Mouse (Mus musculus): ENCODE data around the gene Ripk3. TPM values are rescaled to one million over a fixed set of nuclear protein-coding genes. Genes with fewer than 3 reads are reported as not detected.
"Not testable (repeated sequence)": the region's sequence is repeated elsewhere in the genome, so short reads cannot be mapped to it uniquely, and the experiment has no call there.

The Ripk3 gene
- polyA plus RNA-seq, 1 experiment from 2014 or later = 51.4 TPM

DNA sequence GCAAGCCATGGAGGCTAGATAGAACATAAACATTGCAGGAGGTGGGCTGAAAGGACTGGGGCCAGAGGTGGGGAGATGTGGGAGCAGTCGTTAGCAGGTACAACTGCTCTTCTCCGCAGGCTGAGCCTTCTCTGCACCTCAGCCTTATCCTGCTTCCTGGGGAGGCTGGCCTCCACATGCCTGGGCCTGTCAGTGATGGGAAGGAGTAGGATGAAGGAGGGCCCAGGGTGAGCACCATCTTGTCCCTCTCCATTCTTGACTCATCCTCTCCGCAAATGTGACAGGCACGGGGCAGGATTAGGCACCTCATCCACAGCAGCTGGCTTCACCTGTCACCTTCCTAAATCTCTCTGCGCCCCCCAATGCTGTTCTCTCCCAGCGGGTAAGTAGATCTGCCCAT, 27.5 kb downstream of the Ripk3 start, which contains the start of gene Ltb4r2:
Ltb4r2 (plus strand) TSS at position 266 of the 400 bp plus-strand sequence.
- Histone ChIP-seq H3K27ac (ENCODE audit: low read depth) (peak within 1 kb of the TSS; percentile 58; the same call in 1 of the 2 replicates), H3K27me3 (ENCODE audit: insufficient read depth, low read length) (peaks cover 17% of the 10 kb centered on the region), H3K4me1 (ENCODE audit: insufficient read depth) (0 out of 2 replicates have a peak, but pooled peaks cover 5% of the 10 kb centered on the region), H3K4me3 (ENCODE audit: low read depth, low read length) (peak within 1 kb of the TSS; percentile 53), H3K4me2 (peak within 1 kb of the TSS; percentile 98), H3K9me3 (ENCODE audit: low read depth, low read length) (no peaks in the 10 kb centered on the region), H3K36me3 (ENCODE audit: insufficient read depth) (peaks cover 4% of the 10 kb centered on the region; the same call in 1 of the 2 replicates), H3K9ac (peak within 1 kb of the TSS; percentile 65)
- no peak for DNase-seq
- no peak for ATAC-seq (ENCODE audit: insufficient read depth)
- 69% methylated on average over 6 of the region's 6 CpGs for WGBS
- no peak for TF ChIP-seq CTCF (IDR thresholded peaks at IDR 0.05; ENCODE audit: low read depth)

DNA sequence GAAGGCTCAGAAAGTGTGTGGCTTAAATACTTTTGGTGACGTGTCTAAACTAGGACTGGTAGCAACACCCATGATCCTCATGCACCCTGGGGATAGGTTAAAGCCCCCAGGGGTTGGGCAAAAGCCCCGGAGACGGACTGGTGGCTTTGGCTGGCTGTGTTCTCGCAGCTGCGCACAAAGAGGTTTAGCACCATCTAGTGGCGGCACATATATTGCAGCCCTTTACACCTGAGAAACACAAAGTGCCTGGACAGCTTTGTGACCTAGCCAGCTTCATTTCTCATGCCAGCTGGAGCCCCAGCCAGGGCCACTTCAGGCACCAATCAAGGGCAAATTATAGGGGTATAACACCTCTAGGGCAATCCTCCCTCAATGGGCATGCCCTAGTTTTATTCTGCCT, 28.5 kb downstream of the Ripk3 start:
- WGBS = under 1% methylated on average over 6 of the region's 6 CpGs
- ATAC-seq (ENCODE audit: insufficient read depth) = peak; percentile 11; the same call in 1 of the 2 replicates

DNA sequence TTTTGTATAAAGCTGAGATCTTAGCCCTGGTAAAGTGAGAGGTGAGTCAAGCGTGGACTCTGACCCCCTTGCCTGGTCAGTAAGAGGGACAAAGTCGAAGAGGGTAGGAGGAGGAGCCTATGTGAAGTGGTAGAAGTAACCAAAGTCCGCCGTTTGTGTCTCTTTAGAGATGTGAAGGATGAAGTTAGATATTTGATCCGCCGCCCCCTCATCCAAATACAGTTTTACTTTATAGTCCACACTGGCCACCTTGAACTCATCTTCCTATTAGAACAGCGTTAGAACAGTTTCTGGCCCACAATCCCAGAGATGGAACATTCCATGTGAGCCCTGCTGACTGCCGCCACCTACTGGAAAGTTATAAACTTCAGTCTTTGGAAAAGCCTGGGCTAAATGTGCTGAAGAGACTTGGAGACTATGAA, 30.3 kb downstream of the Ripk3 start, which contains the start of gene Cideb:
Cideb (minus strand) TSS at position 96 of the 422 bp plus-strand sequence.
- Histone ChIP-seq H3K4me3 (ENCODE audit: low read depth, low read length) (no peak within 1 kb of the TSS), H3K27ac (ENCODE audit: low read depth) (no peak within 1 kb of the TSS), H3K9me3 (ENCODE audit: low read depth, low read length) (no peaks in the 10 kb centered on the region), H3K27me3 (ENCODE audit: insufficient read depth, low read length) (peaks cover 11% of the 10 kb centered on the region), H3K9ac (no peak within 1 kb of the TSS), H3K4me2 (peak within 1 kb of the TSS; percentile 23), H3K4me1 (ENCODE audit: insufficient read depth) (0 out of 2 replicates have a peak, but pooled peaks cover 5% of the 10 kb centered on the region), H3K36me3 (ENCODE audit: insufficient read depth) (peaks cover 32% of the 10 kb centered on the region)
- ATAC-seq (ENCODE audit: insufficient read depth) (no peak), DNase-seq (peak; percentile 91)
- WGBS = 12% methylated on average over 8 of the region's 8 CpGs
- peak; percentile 73 for TF ChIP-seq CTCF (IDR thresholded peaks at IDR 0.05; ENCODE audit: low read depth)

More for the DNA sequence above, 28.5 kb downstream of the Ripk3 start:
- H3K4me1 ChIP-seq (ENCODE audit: insufficient read depth); H3K27ac ChIP-seq (ENCODE audit: low read depth); H3K9me3 ChIP-seq (ENCODE audit: low read depth, low read length): not testable (repeated sequence)
- Histone ChIP-seq H3K4me3 (ENCODE audit: low read depth, low read length) (peak overlapping the region; percentile 5; the same call in 1 of the 2 replicates), H3K9ac (0 out of 2 replicates have a peak overlapping the region, but pooled peaks have one; percentile 2), H3K27me3 (ENCODE audit: insufficient read depth, low read length) (peaks cover 17% of the 10 kb centered on the region), H3K4me2 (peak overlapping the region; percentile 44), H3K36me3 (ENCODE audit: insufficient read depth) (peaks cover 14% of the 10 kb centered on the region)
- peak; percentile 94 for DNase-seq
- peak; percentile 80 for TF ChIP-seq CTCF (IDR thresholded peaks at IDR 0.05; ENCODE audit: low read depth)

DNA sequence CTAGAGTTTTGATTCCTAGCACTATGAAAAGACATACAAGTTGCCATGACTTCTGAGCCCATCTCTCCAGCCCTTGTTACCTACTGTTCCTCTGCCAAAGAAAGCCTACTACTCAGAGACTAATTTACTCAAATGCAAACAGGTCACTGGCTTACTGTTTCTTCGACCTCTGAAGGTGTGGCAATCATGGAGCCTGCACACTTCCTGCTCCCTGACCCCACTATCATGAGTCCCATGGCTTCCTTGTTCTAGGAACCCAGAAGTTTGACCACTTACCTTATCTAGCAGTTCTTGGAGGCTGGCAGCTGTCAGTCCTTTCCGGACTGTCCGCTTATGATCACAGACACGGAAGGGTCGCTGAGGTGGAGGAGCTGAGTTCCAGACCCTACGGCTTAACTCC, 31.1 kb downstream of the Ripk3 start:
- Histone ChIP-seq H3K9ac (no peak overlapping the region), H3K27me3 (ENCODE audit: insufficient read depth, low read length) (peaks cover 11% of the 10 kb centered on the region), H3K4me3 (ENCODE audit: low read depth, low read length) (no peak overlapping the region), H3K36me3 (ENCODE audit: insufficient read depth) (peaks cover 40% of the 10 kb centered on the region), H3K9me3 (ENCODE audit: low read depth, low read length) (no peaks in the 10 kb centered on the region), H3K27ac (ENCODE audit: low read depth) (no peak overlapping the region), H3K4me2 (no peak overlapping the region), H3K4me1 (ENCODE audit: insufficient read depth) (no peaks in the 10 kb centered on the region)
- no peak for TF ChIP-seq CTCF (IDR thresholded peaks at IDR 0.05; ENCODE audit: low read depth)
- WGBS = 60% methylated on average over 6 of the region's 6 CpGs
- ATAC-seq (ENCODE audit: insufficient read depth) (no peak), DNase-seq (no peak)

DNA sequence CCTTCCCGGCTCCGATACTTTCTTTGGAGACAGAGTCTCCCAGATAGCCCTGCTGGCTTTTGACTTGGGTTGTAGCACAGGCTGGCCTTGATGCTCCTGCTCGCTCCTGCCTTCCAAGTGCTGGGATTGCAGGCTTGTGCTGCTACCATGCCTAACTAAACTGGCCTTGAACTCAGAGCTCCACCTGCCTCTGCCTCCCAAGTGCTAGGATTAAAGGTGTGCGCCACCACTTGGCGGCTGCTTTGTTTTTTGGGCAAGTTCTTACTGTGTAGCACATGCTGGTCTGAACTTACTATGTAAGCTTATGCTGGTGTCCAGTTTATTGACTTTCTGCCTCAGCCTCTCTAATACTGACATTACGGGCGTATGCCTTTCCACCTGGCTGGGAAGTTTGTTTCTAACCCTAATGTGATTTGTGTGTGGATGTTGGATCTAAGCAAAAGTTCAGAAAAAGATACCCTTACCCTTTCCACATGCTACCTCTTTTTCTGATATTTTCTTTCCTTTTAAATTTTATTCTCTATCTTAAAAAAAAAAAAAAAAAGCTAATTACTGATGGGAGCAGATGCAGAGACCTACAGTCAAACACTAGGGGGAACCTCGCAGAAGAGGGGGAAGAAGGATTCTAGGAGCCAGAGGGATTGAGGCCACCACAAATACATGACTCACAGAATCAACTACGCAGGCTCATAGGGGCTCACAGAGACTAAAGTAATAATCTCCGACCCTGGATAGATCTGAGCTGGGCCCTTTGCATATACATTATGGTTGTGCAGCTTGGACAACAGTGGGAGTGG, 41.4 kb downstream of the Ripk3 start:
- DNase-seq (no peak), ATAC-seq (ENCODE audit: insufficient read depth) (no peak)
- Histone ChIP-seq H3K27me3 (ENCODE audit: insufficient read depth, low read length) (no peaks in the 10 kb centered on the region), H3K27ac (ENCODE audit: low read depth) (no peak overlapping the region), H3K4me1 (ENCODE audit: insufficient read depth) (peaks cover 7% of the 10 kb centered on the region; the same call in 1 of the 2 replicates), H3K9ac (no peak overlapping the region), H3K4me2 (peak overlapping the region; percentile 98), H3K4me3 (ENCODE audit: low read depth, low read length) (peak overlapping the region; percentile 93), H3K36me3 (ENCODE audit: insufficient read depth) (peaks cover 55% of the 10 kb centered on the region), H3K9me3 (ENCODE audit: low read depth, low read length) (no peaks in the 10 kb centered on the region)
- 85% methylated on average over 10 of the region's 10 CpGs for WGBS
- no peak for TF ChIP-seq CTCF (IDR thresholded peaks at IDR 0.05; ENCODE audit: low read depth)

DNA sequence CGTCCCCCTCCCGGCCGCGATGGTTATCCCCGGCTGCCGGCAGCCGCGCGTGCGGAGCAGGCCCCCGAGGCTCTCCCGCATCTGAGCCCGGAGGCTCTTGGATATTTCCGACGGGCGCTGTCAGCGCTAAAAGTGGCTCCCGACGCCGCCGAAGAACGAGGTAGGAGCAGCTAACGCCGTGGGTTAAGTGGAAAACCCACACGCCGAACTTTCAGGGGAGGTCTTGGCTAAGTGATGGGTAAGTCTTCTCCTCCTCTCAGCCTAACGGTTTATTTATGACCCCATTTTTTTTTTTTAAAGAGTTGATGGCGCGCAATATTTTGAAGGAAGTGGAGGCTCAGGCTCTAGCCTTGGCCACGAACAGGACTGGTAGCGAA, 42.8 kb downstream of the Ripk3 start:
- Histone ChIP-seq H3K9ac (peak overlapping the region; percentile 82), H3K9me3 (ENCODE audit: low read depth, low read length) (no peaks in the 10 kb centered on the region), H3K4me2 (peak overlapping the region; percentile 98), H3K27ac (ENCODE audit: low read depth) (peak overlapping the region; percentile 24; the same call in 1 of the 2 replicates), H3K4me1 (ENCODE audit: insufficient read depth) (peaks cover 7% of the 10 kb centered on the region; the same call in 1 of the 2 replicates), H3K36me3 (ENCODE audit: insufficient read depth) (peaks cover 52% of the 10 kb centered on the region), H3K4me3 (ENCODE audit: low read depth, low read length) (peak overlapping the region; percentile 93), H3K27me3 (ENCODE audit: insufficient read depth, low read length) (no peaks in the 10 kb centered on the region)
- DNase-seq (no peak), ATAC-seq (ENCODE audit: insufficient read depth) (no peak; the same call in 1 of the 2 replicates)
- TF ChIP-seq CTCF (IDR thresholded peaks at IDR 0.05; ENCODE audit: low read depth) = no peak
- 0% methylated on average over 31 of the region's 31 CpGs for WGBS

Measured in lung, embryonic 14.5 days (tissue).